Mouse (Mus musculus) forebrain, embryonic 11.5 days (tissue): Measurements from ENCODE around the gene Avpr2. TPM values are rescaled to one million over a fixed set of nuclear protein-coding genes. Genes with fewer than 3 reads are reported as not detected.

Experiments
- ATAC-seq: fragments of 200-750 bp; cut with Nextera tagmentation; replicated peaks from 2 replicates; pipeline ENCODE4 v1.8.0; 2017; ENCODE audit warnings: moderate TSS enrichment; ENCODE audit not compliant: low FRiP score
- DNase-seq: peaks from one replicate; pipeline ENCODE4 v3.0.0-alpha.2; 2017; ENCODE audit warnings: low spot score
- H3K27ac ChIP-seq: fragments of 300-500 bp; sonication (generic); 2 replicates; pipeline ENCODE4 v1.5.1; 2014; ENCODE audit warnings: low read depth, low read length
- H3K27me3 ChIP-seq: fragments of 300-500 bp; sonication (generic); 2 replicates; pipeline ENCODE4 v1.6.1; 2014; ENCODE audit warnings: mild to moderate bottlenecking, low read length, mixed read lengths; ENCODE audit not compliant: control insufficient read depth, insufficient read depth
- H3K36me3 ChIP-seq: fragments of 300-500 bp; sonication (generic); 2 replicates; pipeline ENCODE4 v1.6.1; 2014; ENCODE audit warnings: mild to moderate bottlenecking, low read length, moderate library complexity, mixed read lengths; ENCODE audit not compliant: control insufficient read depth, insufficient read depth
- H3K4me1 ChIP-seq: fragments of 300-500 bp; sonication (generic); replicated peaks from 2 replicates; pipeline ENCODE4 v1.6.1; 2014; ENCODE audit warnings: low read length, mixed read lengths; ENCODE audit not compliant: control insufficient read depth, insufficient read depth
- H3K4me2 ChIP-seq: fragments of 300-500 bp; sonication (generic); 2 replicates; pipeline ENCODE4 v1.6.1; 2014; ENCODE audit warnings: low read depth, mild to moderate bottlenecking, low read length, moderate library complexity, mixed read lengths; ENCODE audit not compliant: severe bottlenecking
- H3K4me3 ChIP-seq: fragments of 300-500 bp; sonication (generic); 2 replicates; pipeline ENCODE4 v1.5.1; 2014; ENCODE audit warnings: low read depth, low read length
- H3K9ac ChIP-seq: fragments of 300-500 bp; sonication (generic); 2 replicates; pipeline ENCODE4 v1.6.1; 2014; ENCODE audit warnings: low read length
- H3K9me3 ChIP-seq: fragments of 300-500 bp; sonication (generic); 2 replicates; pipeline ENCODE4 v1.6.1; 2016; ENCODE audit warnings: low read length, mixed read lengths; ENCODE audit not compliant: control insufficient read depth
- WGBS: fragments of 180-500 bp; shearing (Covaris S2); extraction: QIAGEN DNeasy Blood & Tissue Kit; methylation state at CpG from one replicate; pipeline ENCODE4 v1.1.7; 2014; 5-methylcytosine and 5-hydroxymethylcytosine counted together
- polyA plus RNA-seq: library from polyadenylated mRNA; unstranded; fragments of >200 nt; fragmentation: Nextera tagmentation; extraction: Ambion mirVana; gene quantifications from 2 replicates; pipeline ENCODE4 v1.2.1, GENCODE M21; 2014

The Avpr2 gene
- polyA plus RNA-seq, result 0.11 TPM in 1 of 2 replicates, not detected in the other

GRCm38 (mm10) chrX:73891551-73892152 lies at the start of gene Avpr2:
TSS of gene Avpr2 (plus strand) at chrX:73892102.
- Histone ChIP-seq H3K9me3 (no peaks in the 10 kb centered on the region), H3K4me1 (no peaks in the 10 kb centered on the region), H3K9ac (no peak within 1 kb of the TSS), H3K27ac (no peak within 1 kb of the TSS), H3K27me3 (no peaks in the 10 kb centered on the region), H3K4me3 (no peak within 1 kb of the TSS), H3K4me2 (no peak within 1 kb of the TSS), H3K36me3 (no peaks in the 10 kb centered on the region)
- ATAC-seq (no peak), DNase-seq (no peak)
- 80% methylated on average over 6 of the region's 6 CpGs for WGBS

DNA sequence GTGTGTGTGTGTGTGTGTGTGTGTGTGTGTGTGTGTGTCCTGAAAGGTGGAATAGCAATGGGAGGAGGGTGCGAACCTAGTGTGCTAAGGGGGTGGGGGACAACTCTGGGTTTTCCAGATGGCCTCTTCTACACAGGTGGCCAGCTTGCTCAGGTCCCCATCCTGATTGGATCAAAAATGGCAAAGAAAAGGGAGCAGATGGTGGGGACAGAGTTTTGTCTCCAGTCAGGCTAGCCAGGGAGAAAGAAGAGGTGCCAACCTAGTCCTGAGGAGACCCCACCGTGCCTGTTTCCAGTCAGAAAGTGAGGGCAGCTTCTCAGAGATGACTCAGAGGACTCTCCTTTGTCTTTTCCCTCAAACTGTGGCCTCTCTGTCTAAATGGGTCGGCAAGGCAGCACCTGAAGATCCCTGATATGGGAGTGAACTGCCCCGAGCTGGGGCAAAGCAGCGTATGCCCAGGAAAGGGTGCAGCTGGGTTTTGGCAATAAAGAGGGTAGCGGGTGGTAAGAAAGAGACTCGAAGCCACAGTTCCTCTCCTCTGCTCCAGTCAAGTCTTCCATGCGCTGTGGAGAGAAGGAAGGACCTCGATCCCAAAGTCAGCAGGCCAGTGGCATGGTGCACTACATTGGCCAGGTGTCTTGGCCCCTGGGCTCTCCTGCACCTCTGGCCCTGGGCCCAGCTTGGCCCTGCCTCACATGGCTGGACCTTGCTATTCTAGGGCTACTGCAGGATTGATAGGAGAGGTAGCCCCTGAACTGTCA lies 37.4 kb upstream of the Avpr2 start:
- no peak overlapping the region for H3K9ac ChIP-seq
- no peak overlapping the region for H3K4me2 ChIP-seq
- no peak overlapping the region for H3K27ac ChIP-seq
- no peak for ATAC-seq
- DNase-seq, result no peak
- no peaks in the 10 kb centered on the region for H3K36me3 ChIP-seq
- H3K9me3 ChIP-seq, result no peaks in the 10 kb centered on the region
- no peaks in the 10 kb centered on the region for H3K4me1 ChIP-seq
- no peak overlapping the region for H3K4me3 ChIP-seq
- WGBS, result 86% methylated on average over 7 of the region's 9 CpGs
- no peaks in the 10 kb centered on the region for H3K27me3 ChIP-seq

DNA sequence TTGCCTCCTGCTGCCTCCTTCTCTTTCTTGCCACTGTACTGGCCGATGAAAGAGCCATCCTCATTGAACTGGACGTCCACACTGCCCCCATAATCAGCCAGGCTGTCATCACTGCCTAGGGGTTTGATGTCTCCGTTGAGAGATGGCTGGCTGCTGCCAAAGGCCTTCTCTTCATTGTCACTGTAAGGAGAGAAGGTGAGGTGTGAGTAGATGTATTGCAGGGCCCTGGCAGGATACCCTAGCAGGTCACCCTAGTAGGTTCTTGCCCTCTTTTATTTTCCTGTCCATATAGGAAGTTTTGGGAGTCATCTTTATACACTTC lies 36.9 kb upstream of the Avpr2 start:
- H3K27ac ChIP-seq, result no peak overlapping the region

GRCm38 (mm10) chrX:73864692-73865091 lies 27.2 kb upstream of the Avpr2 start:
- no peak overlapping the region for H3K4me2 ChIP-seq
- H3K9ac ChIP-seq, result no peak overlapping the region
- H3K36me3 ChIP-seq, result no peaks in the 10 kb centered on the region
- DNase-seq (no peak), ATAC-seq (peak; percentile 71)
- no peak overlapping the region for H3K4me3 ChIP-seq
- H3K9me3 ChIP-seq, result no peaks in the 10 kb centered on the region
- WGBS, result 46% methylated on average over 3 of the region's 3 CpGs
- H3K4me1 ChIP-seq, result no peaks in the 10 kb centered on the region; the same call in 1 of the 2 replicates
- H3K27me3 ChIP-seq, result no peaks in the 10 kb centered on the region
- H3K27ac ChIP-seq, result peak overlapping the region; percentile 46; the same call in 1 of the 2 replicates

More for the DNA sequence above, 36.9 kb upstream of the Avpr2 start:
- Histone ChIP-seq H3K9ac (no peak overlapping the region), H3K27me3 (no peaks in the 10 kb centered on the region), H3K4me2 (no peak overlapping the region), H3K4me3 (no peak overlapping the region), H3K36me3 (no peaks in the 10 kb centered on the region), H3K4me1 (no peaks in the 10 kb centered on the region), H3K9me3 (no peaks in the 10 kb centered on the region)
- ATAC-seq, result no peak
- WGBS, result 76% methylated on average over 3 of the region's 3 CpGs
- no peak for DNase-seq

- no peaks in the 10 kb centered on the region for H3K9me3 ChIP-seq
- no peak overlapping the region for H3K9ac ChIP-seq
- WGBS, result 21% methylated on average over 3 of the region's 3 CpGs
- no peaks in the 10 kb centered on the region for H3K36me3 ChIP-seq
- ATAC-seq (no peak), DNase-seq (peak; percentile 58)
- peak overlapping the region; percentile 50; the same call in 1 of the 2 replicates for H3K27ac ChIP-seq
- H3K4me3 ChIP-seq, result no peak overlapping the region
- no peaks in the 10 kb centered on the region; the same call in 1 of the 2 replicates for H3K4me1 ChIP-seq
- no peaks in the 10 kb centered on the region for H3K27me3 ChIP-seq
- no peak overlapping the region for H3K4me2 ChIP-seq
Measured at GRCm38 (mm10) chrX:73867256-73867655, 24.6 kb upstream of the Avpr2 start.

DNA sequence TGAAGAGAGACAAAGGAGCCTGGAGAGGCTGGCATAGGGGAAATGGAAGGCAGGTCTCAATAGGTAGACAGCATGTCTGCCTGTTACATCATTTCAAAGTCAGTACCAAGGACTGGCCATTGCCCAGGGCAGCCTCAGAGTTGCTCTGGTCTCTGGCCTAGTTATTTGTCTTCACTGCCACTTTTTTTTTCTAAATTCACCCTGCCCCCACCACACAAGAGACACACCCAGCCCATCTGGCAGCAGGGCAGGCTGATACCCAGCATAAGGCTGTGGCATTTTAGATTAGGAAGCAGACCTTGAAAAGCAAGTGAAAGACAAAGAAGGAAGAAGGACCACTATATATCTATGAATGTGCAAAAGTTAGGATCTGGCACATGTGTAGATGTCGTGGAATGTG lies 24.1 kb upstream of the Avpr2 start:
- Histone ChIP-seq H3K36me3 (no peaks in the 10 kb centered on the region), H3K4me1 (no peaks in the 10 kb centered on the region; the same call in 1 of the 2 replicates), H3K9me3 (no peaks in the 10 kb centered on the region), H3K27me3 (no peaks in the 10 kb centered on the region), H3K4me3 (no peak overlapping the region), H3K4me2 (no peak overlapping the region), H3K27ac (peak overlapping the region; percentile 50; the same call in 1 of the 2 replicates), H3K9ac (no peak overlapping the region)
- DNase-seq (no peak), ATAC-seq (no peak)
- WGBS, result 68% methylated on average over 1 of the region's 1 CpGs

DNA sequence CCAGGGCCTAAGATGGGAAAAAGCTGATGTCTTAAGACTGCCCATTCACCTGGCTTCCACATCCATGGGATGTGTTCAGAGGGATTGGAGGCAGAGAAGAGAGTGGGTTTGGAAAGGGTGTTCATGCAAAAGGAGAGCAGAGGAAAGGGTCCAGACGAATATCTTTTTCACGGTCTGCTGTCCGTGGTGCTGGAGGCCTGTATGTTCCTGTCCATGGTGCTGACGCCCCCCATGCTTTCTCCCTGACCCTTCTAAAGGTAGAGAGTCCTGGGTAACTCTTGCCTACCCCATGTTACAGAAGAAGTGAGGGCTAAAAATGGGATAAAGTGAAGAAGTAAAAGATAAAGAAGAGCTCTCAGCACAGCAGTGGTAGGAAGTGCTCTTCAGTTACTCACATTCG lies 22.6 kb upstream of the Avpr2 start:
- Histone ChIP-seq H3K36me3 (no peaks in the 10 kb centered on the region), H3K27me3 (no peaks in the 10 kb centered on the region), H3K9ac (no peak overlapping the region), H3K4me1 (no peaks in the 10 kb centered on the region; the same call in 1 of the 2 replicates), H3K4me2 (no peak overlapping the region), H3K27ac (no peak overlapping the region), H3K9me3 (no peaks in the 10 kb centered on the region), H3K4me3 (no peak overlapping the region)
- WGBS, result 12% methylated on average over 5 of the region's 5 CpGs
- no peak for ATAC-seq
- DNase-seq, result peak; percentile 55

DNA sequence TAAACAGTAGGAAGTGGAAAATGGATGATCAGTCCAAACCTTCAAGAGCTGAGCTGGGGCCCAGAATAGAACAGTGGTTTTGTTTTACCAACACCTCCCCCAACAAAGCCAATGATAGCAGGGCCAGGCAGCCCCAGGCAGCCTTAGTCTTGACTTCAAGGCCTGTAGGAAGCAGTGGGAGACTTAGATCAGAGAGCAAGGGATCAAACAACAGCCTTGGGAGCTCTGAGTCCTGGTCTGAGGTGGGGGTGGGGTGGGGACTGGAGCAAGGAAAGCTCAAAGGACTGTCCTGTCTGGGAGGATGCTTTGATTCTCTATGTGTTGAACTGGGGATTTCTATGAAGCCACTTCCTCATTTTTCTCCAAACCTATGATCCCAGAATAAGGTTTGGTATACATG lies 20.4 kb upstream of the Avpr2 start:
- H3K9ac ChIP-seq, result no peak overlapping the region
- no peaks in the 10 kb centered on the region for H3K9me3 ChIP-seq
- H3K36me3 ChIP-seq, result no peaks in the 10 kb centered on the region
- H3K27ac ChIP-seq, result no peak overlapping the region
- H3K27me3 ChIP-seq, result no peaks in the 10 kb centered on the region
- no peaks in the 10 kb centered on the region for H3K4me1 ChIP-seq
- H3K4me3 ChIP-seq, result no peak overlapping the region
- H3K4me2 ChIP-seq, result no peak overlapping the region
- DNase-seq (no peak), ATAC-seq (no peak)

- ATAC-seq, result no peak
- H3K4me1 ChIP-seq, result no peaks in the 10 kb centered on the region
- 68% methylated on average over 1 of the region's 1 CpGs for WGBS
- no peaks in the 10 kb centered on the region for H3K9me3 ChIP-seq
- H3K36me3 ChIP-seq, result no peaks in the 10 kb centered on the region
- H3K4me2 ChIP-seq, result no peak overlapping the region
- H3K27me3 ChIP-seq, result no peaks in the 10 kb centered on the region
- no peak for DNase-seq
- H3K4me3 ChIP-seq, result no peak overlapping the region
- H3K27ac ChIP-seq, result no peak overlapping the region
- no peak overlapping the region for H3K9ac ChIP-seq
Measured at GRCm38 (mm10) chrX:73871956-73872355, 19.9 kb upstream of the Avpr2 start.
